Mouse (Mus musculus) granulocyte monocyte progenitor cell, adult 5-6 weeks (primary cell): Measurements from ENCODE around the gene Ptpro. TPM values are rescaled to one million over a fixed set of nuclear protein-coding genes. Genes with fewer than 3 reads are reported as not detected.
A peak's percentile ranks its signal among the peaks of the same experiment; 100 is the strongest.

ENCODE experiments used
- ATAC-seq: replicated peaks from 2 replicates; pipeline ENCODE4 v1.8.0; 2016; ENCODE audit warnings: mild to moderate bottlenecking, moderate TSS enrichment, inconsistent platforms; ENCODE audit not compliant: poor library complexity, severe bottlenecking
- total RNA-seq, 2 experiments: library from RNA; stranded (forward) in 1 of 2; stranded (reverse) in 1 of 2; fragments of 200-712, 200-1000 nt in 1 of 2; fragments of >200 nt in 1 of 2; fragmentation: Nextera tagmentation in 1 of 2; gene quantifications; 2 replicates each; pipeline ENCODE4 v1.2.3; 2014 to 2017

The Ptpro gene
- total RNA-seq, 2 experiments from 2014 or later = 3.5 to 4.4 TPM

DNA sequence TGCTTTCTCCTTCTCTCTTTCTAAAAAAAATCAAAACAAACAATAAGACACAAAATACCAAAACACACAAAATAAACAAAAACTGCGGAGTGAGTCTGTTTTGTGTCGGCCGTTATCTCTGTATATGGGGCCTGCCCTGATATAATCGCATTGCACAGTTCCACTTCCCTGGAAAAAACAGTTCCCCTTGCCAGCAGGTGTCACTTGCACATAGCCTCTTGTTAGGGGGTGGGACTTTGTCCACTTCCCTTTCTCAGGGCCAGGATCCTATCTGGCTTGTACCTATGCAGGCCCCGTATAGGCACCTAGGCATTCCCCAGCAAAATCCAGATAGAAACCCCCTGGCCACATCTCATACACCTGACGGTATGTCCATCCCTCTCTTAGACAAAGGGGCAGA is 121.8 kb downstream of the Ptpro start:
- peak; percentile 95 for ATAC-seq

DNA sequence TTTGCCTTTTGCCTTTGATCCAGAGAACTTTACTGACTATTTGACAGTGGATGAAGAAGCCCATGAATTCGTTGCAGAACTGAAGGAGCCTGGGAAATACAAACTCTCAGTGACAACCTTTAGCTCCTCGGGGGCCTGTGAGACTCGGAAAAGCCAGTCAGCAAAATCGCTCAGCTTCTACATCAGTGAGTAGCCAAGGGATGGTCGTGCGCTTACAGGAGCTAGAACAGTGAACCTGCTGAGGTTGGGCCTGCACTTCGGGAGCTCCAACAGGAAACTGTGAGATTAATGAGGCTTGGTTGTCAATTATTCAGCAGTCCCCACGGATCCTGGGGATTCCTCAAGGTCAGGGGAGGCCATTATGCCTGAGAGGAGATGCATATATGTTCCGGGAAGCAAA is 130.4 kb downstream of the Ptpro start:
- ATAC-seq = no peak

DNA sequence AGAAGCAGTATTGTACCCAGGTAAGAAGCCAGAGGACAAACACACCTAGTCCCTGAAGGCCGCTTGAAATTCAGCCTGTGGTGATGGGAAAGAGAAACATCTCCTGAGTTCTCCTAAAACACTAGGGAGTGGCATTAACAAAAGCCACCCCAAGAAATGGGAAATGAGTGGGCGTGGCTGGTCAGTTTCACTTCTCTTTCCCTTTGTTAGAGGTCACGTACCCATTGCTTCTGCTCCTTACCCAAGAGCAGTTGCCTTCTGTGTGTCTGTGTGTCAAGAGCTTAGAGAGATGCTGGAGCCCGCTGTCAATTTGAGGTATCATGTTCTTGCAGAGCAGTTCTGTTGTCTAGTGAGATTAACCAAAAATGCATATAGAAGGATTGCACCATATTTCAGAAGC is 134.2 kb downstream of the Ptpro start:
- peak; percentile 98 for ATAC-seq

DNA sequence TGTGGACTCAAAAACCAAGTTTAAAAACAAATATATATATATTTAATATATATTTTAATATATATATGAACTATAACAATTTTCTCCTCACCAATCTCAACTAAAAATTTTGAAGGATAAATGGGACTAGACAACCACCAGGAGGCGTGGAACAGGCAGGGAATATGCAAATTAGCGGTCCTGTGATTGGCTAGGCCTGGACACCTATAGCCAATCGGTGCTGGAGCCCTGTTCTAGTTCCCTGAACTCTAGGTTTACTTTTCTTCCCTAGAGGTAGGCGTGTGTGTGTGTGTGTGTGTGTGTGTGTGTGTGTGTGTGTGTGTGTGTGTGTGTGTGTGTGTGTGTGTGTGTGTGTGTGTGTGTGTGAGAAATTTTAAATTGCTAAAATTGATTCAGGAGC is 134.8 kb downstream of the Ptpro start:
- peak; percentile 64 for ATAC-seq

DNA sequence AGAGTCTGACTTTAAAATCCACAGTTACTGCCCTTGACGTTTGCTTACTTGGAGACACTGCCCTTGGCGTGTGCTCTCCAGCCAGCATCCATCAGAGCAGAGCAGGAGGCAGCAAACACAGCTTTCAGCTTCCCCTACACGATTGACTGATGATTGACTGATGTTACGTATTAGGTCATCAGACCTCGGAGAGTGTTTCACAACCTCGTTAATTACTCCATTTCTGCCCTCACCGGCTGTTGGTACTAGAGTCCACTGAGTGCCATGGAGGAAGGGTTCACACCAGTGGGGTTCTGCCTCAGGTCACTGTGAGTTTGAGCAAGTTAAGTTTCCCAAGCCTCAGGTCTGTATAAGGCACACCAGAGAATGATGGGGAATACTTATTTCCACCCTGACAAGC is 143.0 kb downstream of the Ptpro start:
- ATAC-seq = peak; percentile 97

DNA sequence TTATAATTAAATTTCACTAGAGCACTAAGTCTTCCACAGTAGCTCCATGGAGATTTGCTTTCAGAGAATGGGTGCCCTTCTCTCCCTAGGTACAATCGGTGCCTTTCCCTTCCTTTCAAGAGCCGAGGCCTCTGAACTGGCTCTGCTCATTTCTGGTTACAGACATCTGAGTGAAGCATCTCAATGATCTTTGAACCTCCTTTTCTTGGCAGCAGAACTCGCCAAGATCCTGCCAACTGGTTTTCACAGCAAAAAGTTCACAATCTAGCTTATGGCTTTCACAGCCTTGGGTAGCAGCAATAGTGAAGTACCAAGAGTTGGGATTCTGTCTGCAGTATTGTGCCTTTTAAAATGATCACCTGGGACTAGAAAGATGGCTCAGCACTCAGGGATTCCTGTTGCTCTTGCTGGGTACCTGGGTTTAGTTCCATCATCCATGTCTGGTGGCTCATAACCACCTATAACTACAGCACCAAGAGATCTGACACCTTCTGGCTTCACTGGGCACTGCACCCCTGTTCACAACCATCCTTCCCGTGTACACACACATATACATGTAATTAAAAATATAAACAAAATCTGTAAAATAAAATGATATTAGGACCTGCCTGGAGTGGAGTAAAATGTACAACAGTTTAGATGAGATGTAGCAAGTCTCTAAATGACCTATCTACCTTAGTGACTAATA is 144.1 kb downstream of the Ptpro start:
- ATAC-seq = no peak

DNA sequence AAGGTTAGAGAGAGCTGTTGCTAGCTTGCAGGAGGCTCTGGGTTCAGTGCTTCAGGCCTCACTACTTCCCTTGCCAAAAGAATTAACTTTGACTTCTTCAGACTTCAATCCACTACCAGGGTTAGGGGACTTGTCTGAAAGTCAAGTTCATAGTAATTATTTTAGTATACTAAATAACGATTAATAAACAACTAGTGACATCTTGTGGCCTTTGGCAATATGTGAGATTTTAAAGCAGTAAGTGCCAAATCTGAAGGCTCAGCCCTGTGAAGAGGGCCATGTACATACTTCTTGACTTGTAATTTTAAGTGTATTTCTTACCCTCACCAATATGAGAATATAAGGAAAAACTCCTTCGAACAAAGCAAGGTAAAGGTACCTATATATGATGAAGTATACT is 145.2 kb downstream of the Ptpro start:
- ATAC-seq = no peak

DNA sequence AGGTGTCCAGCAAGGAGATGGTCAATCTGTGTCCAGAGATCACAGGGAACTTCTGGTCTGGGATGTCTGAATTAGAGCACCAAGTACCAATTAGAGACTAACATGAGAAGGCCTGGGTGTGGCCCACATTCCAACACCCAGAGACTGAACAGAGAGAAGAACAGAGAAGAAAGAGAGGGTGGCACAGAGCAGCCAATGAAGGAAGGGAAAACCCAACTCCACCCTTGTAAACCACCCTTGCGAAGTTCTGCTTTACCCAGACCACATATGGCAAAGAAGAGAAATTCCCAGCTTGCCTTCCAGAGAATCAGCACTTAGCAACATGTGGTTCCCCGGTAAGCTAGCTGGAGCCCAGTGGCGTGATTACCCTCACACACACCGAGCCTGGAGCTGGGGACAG is 152.1 kb downstream of the Ptpro start:
- peak; percentile 52 for ATAC-seq

DNA sequence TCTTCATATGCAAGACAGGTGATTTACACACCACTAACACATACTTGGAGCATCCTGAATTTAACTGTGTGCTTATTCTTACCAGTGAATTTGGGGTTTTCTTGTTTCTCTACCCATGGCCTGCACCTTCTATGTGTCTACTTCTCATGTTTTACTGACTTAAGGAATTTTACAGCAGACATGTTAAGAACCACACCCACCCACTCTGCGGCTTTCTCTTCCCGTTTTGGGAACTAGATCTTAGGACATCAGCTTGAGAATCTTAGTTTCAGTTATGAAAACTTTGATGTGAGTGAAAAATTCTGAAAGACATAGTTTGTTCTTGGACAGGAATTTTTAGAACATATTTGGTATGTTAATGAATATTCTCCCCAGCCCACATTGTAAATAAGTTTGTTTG is 153.6 kb downstream of the Ptpro start:
- ATAC-seq = peak; percentile 70

DNA sequence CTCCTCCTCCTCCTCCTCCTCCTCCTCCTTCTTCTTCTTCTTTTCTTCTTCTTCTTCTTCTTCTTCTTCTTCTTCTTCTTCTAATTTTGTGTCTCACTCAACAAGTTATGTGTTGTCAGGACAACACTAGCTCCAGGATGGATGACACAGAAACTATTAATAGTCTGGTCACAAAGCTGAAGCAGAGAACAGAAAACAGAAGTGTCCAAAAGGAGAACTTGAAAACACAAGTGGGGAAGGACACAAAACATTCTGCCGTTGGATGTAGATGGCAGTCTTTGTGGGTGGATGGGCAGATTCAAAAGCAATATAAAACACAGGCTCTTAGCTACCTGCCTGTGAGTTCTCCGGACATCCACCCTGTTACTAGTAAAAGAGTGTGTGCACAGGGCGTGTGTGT is 158.4 kb downstream of the Ptpro start:
- peak; percentile 77 for ATAC-seq

DNA sequence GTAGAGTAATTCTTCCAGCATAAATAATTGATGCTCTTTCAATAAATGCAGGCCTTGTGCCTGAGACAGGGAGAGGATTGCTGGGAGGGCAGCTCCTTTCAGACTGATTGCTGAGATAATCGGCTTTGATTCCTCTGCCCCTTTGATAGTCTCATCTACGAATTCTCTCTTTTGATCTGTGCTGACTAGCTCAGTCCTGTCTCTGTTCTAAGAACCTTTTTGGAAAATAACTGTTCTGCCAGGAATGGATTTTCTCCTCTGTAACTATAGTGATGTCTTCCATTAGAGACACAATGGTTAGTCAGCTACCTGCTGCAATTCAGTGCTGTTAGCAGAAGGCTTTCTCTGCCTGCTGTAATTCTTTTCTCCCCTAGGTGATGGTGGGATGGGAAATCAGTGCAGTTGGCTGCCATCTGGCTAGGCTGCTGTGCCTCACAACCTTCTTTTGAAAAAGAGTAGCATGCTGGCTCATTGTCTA is 159.8 kb downstream of the Ptpro start:
- no peak for ATAC-seq

DNA sequence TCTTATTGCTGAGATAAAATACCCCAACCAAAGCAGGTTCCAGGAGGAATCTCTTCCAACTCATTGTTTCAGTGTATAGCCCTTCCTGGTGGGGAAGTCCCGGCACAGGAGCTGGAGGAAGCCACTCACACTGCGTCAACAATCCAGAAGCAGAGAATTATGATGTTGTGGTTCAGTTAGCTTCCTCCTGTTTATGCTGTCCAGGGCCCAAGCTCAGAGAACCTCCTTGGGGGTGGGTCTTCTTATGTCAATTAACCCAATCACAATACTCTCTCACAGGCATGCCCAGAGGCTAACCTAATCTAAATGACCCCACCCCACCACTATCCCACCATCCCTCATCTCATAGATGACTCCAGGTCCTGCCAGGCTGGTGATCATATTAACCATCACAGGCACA is 160.9 kb downstream of the Ptpro start:
- ATAC-seq = peak; percentile 23; the same call in 1 of the 2 replicates

DNA sequence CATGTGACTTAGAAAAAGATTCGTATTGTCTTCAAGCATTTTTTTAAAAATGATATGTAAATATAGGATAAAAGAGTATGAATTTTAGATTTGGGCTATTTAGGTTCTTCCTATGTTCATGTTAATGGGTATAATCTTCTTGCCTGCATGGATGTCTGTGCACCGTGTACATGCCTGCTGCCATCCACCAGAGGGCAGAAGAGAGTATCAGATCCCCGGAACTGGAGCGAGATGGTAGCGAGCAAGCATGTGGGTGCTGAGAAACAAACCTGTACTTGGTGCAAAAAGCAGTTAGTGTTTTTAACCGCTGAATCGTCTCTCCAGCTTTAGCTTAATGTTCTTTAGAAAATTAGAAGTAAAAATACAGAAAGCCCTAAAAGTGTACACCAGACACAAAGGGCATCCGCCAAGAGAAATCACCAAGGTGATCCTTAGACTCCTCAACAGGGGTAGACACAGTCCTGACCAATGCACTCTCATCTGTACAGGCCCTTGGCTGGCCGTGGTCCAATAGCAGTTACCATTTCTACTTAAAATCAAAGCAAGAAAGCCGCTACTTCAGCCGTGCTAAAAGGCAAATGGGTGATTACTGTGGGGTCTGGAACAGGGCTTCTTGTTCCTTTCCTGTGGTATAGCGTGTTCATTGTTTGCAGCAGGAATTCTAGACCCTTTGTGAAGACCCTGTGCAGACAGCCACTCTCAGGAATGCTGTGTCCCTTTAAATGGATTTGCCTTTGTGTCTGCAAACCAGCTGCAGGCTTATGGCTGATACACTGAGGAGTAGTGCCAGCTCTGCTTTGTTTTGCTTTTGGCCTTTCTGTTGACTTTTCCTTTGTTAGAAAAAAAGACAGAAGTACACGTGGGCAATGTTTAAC is 162.6 kb downstream of the Ptpro start:
- peak; percentile 80 for ATAC-seq

DNA sequence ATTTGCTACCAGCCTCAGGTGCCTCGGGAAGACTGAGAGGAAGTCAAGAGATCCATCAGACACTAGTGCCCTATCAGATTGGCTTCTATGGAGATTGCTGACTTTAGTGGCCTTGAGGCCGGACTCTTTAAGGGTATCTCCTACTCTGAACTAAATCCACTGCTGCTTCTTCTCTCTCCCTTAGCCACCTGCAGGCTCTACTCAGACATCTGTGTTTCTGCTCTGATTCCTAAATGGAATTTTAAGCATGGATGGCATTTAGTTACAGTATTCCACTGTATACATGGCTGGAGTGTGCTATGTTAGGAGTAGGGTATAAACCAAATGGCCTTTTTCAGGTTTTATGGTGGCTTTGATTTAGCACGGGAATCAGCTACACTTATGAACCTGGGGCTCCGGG is 170.7 kb downstream of the Ptpro start:
- ATAC-seq = no peak

DNA sequence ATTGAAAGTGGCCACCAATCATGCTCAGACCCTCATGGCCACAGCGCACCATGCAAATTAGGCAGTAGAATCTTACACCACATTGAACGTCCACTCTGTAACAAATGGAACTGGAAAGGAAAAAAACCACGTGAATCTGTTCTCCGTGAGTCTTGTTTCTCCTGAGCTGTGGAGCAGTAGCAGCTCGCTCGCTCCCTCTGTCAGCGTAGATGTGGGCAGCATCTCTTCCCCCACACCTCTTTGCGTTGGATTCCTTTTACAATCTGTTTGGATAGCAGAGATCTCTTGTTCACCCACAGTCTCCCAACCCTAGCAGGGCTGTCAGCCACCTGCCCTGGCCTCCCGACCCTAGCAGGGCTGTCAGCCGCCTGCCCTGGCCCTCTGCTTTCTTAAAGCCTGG is 171.7 kb downstream of the Ptpro start:
- ATAC-seq = no peak

DNA sequence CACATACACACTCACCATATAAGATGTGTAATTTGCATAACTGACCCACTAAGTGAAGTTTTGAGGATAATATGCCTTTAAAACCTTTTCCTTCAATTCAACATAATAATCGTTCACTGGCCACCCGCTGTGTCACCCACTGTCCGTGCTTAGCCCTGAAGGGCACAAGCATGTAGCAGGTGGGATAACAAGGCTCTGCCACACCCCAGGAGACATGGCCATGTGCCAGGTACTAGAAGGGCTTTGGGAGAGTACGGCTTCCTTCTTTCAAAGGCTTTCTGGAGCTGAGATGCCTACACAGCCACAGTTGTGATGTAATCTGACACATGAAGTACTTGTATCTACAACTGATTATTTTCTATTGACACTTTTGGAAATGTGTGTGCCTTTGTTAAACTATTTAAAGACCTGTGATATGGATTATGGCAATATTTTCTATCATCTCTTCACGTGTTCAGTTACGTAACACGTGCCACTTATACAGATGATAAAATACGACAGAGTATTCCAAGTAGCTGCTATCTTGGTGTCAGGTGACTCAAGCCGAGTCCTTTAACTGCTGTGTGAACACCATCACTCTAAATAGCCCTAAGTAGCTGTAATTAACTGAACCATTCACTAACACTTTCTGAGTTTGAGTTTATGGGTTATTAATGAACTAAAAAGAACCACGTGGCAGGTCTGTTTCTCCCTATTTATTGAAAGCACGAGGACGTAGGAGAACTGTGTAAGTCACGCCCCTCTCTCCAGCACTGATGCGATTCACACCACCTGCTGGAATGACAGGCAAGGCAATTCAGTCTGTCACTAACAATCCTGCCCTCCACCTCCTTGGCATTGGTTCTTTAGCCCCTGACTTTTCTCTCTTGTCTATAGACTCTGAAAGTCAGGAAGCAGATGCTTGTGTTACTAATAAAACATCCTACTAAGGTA is 173.6 kb downstream of the Ptpro start:
- no peak for ATAC-seq

DNA sequence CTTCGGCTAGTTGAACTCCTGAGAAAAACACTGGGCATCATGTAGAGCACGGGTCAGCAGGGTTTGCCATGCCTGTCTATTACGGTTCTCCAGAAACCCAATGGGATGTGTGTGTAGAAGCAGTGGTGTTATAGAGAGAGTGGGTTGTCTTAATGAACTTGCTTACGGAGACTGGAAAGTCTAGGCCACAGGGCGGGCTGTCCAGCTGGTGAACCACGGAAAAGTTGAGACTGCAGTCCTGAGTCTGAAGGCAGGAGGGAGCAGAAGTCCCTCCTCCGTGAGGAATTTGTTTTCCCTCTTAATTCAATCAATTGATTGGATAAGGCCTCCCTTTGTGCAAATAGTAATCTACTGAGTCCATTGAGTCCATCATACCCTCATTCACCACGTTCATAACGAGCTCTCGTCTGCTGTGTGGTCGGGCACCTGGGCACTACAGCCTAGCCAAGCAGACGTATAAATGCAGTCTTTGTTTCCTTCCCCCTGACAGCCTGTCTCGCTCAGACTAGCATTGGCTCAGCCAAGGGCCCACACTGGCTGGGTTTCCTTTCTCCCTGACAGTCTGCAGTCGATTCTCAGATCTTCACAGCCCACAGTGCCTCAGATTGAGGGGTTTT is 181.5 kb downstream of the Ptpro start:
- no peak for ATAC-seq

DNA sequence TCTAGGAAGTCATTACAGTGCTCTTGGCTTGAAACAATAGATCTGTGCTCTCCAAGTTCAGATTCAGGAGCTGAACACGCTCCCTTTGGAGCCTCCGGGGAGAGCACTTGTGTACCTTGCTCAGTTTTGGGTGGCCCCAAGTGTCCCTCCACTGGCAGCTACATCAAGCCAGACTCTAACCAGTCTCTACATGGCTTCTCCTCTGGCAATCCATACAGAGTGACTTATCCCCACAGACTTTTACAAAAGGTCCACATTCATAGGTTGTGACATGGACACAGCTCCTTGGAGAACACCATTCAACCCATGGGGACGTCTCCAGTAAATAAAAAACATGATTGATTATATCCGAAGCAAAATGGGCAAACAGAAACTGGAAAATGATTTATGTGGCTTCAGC is 185.4 kb downstream of the Ptpro start:
- no peak for ATAC-seq

DNA sequence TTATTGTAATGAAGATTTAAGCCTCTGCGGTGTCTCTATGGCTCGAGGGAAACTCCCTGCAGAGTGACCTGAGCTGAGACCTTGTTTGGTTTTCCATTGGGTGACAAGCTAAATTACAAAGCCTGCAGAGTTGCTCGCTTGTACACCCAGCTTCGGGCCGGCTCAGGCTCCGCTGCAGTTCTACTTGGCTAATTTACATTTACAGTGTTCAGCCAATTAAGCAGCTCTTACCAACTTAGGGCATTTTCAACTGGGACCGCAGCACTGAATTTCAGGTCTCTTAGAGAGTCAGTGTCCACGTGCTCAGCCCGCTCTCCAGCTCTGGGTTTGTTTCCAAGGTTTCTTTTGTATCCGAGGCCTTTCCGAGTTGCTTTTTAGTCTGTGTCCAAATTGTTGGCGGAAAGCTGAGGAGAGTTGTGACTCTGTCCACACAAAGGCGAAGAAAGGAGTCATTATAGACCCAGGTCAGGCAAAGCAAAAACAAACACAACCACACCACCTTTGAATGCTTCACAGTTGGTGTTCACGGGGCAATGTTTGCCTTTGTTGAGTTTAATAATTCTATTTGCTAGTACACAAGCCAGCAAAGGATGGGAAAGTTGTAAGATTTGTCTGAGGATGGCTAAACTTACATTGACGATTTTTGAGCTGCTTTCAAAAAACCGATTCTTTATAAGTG is 185.9 kb downstream of the Ptpro start:
- no peak for ATAC-seq
